Mouse (Mus musculus) heart, adult 2 months (tissue): ENCODE data around the gene Gm6401. TPM values are rescaled to one million over a fixed set of nuclear protein-coding genes. Genes with fewer than 3 reads are reported as not detected.
"Not testable (repeated sequence)": the region's sequence is repeated elsewhere in the genome, so short reads cannot be mapped to it uniquely, and the experiment has no call there.

Experiments
- DNase-seq, 2 experiments: peaks; one replicate each; pipeline ENCODE4 v3.0.0; 2021
- H3K27ac ChIP-seq: fragments of 200-600 bp; 2 replicates; pipeline ENCODE4 v1.8.1; 2022
- H3K27me3 ChIP-seq: fragments of 200-500 bp; 2 replicates; pipeline ENCODE4 v1.6.1; 2012; ENCODE audit warnings: mild to moderate bottlenecking, low read length, inconsistent platforms, mixed read lengths; ENCODE audit not compliant: control insufficient read depth, insufficient read depth
- H3K36me3 ChIP-seq: fragments of 200-500 bp; 2 replicates; pipeline ENCODE4 v1.6.1; 2012; ENCODE audit warnings: low read length, inconsistent platforms; ENCODE audit not compliant: control insufficient read depth, insufficient read depth
- H3K4me1 ChIP-seq: fragments of 200-500 bp; 2 replicates; pipeline ENCODE4 v1.6.1; 2011; ENCODE audit warnings: low read length; ENCODE audit not compliant: control insufficient read depth, insufficient read depth
- H3K4me3 ChIP-seq: fragments of 200-600 bp; 2 replicates; pipeline ENCODE4 v1.8.1; 2022
- H3K79me2 ChIP-seq: fragments of 200-500 bp; replicated peaks from 2 replicates; pipeline ENCODE4 v1.6.1; 2012; ENCODE audit warnings: mild to moderate bottlenecking, inconsistent platforms, low read length, moderate library complexity, mixed read lengths; ENCODE audit not compliant: control insufficient read depth, insufficient read depth
- H3K9ac ChIP-seq: fragments of 200-500 bp; 2 replicates; pipeline ENCODE4 v1.6.1; 2012; ENCODE audit warnings: low read depth, mild to moderate bottlenecking, control low read depth, inconsistent platforms, low read length, mixed read lengths
- WGBS: fragments of 180-500 bp; shearing (Covaris S2); methylation state at CpG from one replicate; pipeline ENCODE4 v1.1.7; 2018; 5-methylcytosine and 5-hydroxymethylcytosine counted together
- intact Hi-C: fragments of 180-260 bp; cut with DNase I; formaldehyde crosslinking; loops from one replicate; pipeline ENCODE4 v1.15.1; 2025
- long read RNA-seq: library from polyadenylated mRNA; stranded (forward); transcript quantifications from one replicate; pipeline ENCODE4 v2.0.0, GENCODE M21; 2021
- polyA plus RNA-seq: library from polyadenylated mRNA; depleted of rRNA; stranded (reverse); fragments of >200 nt; gene quantifications from 2 replicates; pipeline ENCODE4 v1.2.3, GENCODE M21; 2012; rRNA removed
- total RNA-seq, 2 experiments: library from RNA; stranded (reverse); gene quantifications; 2 replicates each; pipeline ENCODE4 v1.2.3; 2021

The Gm6401 gene
- total RNA-seq (not detected), polyA plus RNA-seq (not detected in 2 replicates)
- long read RNA-seq = 0 reads

- H3K79me2 ChIP-seq, H3K27ac ChIP-seq, DNase-seq, intact Hi-C loops, H3K4me3 ChIP-seq, H3K27me3 ChIP-seq, H3K9ac ChIP-seq, H3K36me3 ChIP-seq, H3K4me1 ChIP-seq: not testable (repeated sequence)
- WGBS = 68% methylated on average over 1 of the region's 1 CpGs
These were observed at the start of gene Gm6401 for GRCm38 (mm10) chr14:41967827-41968226. Gm6401 (minus strand) TSS chr14:41967927.

- H3K27ac ChIP-seq, H3K4me1 ChIP-seq, intact Hi-C loops, H3K36me3 ChIP-seq, H3K27me3 ChIP-seq, H3K79me2 ChIP-seq, H3K9ac ChIP-seq, H3K4me3 ChIP-seq, DNase-seq: not testable (repeated sequence)
- 71% methylated on average over 1 of the region's 1 CpGs for WGBS
These were observed 15.5 kb upstream of the Gm6401 start, which contains the start of gene Gm3543 for GRCm38 (mm10) chr14:41983225-41983624. Gm3543 (minus strand) TSS chr14:41983325.

DNA sequence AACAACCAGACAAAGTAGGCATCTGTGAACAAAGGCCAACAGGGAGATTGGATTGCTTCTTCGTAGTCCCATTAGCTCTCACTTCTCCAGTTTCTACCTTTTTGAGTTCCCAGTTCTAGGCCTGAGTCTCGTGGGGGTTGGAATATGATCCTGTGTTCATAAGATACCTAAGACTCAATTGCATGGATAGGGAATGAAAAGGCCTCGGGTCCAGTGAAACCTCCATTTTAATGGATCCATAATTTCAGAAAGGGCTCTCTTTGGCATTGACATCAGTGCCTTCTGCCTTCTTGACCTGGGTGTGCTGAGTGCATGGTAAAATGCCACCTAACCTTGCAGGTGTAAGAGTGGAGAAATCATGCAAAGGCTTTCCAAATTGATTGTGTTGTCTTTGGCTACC is 869 bp upstream of the Gm6401 start:
- DNase-seq, intact Hi-C loops, H3K79me2 ChIP-seq, H3K4me3 ChIP-seq, H3K27me3 ChIP-seq, H3K9ac ChIP-seq, H3K36me3 ChIP-seq, H3K27ac ChIP-seq, H3K4me1 ChIP-seq: not testable (repeated sequence)
- 48% methylated on average over 3 of the region's 3 CpGs for WGBS

DNA sequence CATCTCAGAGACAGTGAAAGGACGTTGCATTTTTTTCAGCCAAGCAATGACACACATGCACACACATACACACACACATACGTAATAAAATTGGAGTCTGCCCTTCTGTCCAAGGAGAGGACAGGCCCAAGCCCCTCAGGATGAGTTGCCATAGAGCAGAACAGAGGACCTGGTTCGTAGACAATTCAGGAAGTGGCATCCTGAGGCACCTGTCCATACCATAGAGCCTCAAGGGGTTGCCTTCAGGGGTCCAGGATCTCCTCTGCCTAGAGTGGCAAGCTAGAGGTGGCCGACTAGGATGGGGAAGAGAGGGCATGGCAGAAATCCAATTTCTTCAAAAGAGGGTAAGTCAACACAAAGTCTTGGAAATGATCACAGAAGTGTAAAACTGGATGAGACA is 3.6 kb downstream of the Gm6401 start:
- 43% methylated on average over 4 of the region's 4 CpGs for WGBS

DNA sequence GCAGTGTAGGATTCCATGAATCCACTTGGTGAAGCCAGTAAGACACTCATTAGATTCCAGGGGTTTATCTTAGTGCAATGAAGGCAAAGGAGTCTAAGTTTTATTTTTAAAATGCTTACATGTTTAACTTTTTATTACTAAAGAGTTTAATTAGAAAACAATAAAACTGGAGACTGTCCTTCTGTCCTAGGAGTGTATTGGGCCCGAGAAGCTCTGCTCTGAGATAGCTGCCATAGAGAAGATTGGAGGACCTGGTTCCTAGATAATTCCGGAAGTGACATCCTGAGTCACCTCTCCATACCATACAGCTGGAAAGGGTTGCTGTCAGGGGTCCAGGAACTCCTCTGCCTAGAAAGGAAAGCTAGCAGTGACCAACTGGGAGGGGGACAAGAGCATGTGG is 24.0 kb downstream of the Gm6401 start, which contains the start of gene 1700024B05Rik:
TSS of gene 1700024B05Rik (plus strand) at position 301 of the 400 bp plus-strand sequence.
- H3K9ac ChIP-seq, H3K4me3 ChIP-seq, H3K4me1 ChIP-seq, DNase-seq, H3K79me2 ChIP-seq, H3K27me3 ChIP-seq, H3K27ac ChIP-seq, H3K36me3 ChIP-seq, intact Hi-C loops: not testable (repeated sequence)
- WGBS = 54% methylated on average over 2 of the region's 2 CpGs

More for the DNA sequence above, 3.6 kb downstream of the Gm6401 start:
- H3K36me3 ChIP-seq, H3K9ac ChIP-seq, H3K27ac ChIP-seq, H3K79me2 ChIP-seq, DNase-seq, intact Hi-C loops, H3K4me1 ChIP-seq, H3K4me3 ChIP-seq, H3K27me3 ChIP-seq: not testable (repeated sequence)

GRCm38 (mm10) chr14:41924649-41925048 is 43.1 kb downstream of the Gm6401 start, which contains the start of gene 1700049E17Rik1:
1700049E17Rik1 (plus strand) TSS chr14:41924949.
- no CpG with 5 or more reads among the region's 1 CpGs for WGBS
- H3K36me3 ChIP-seq, DNase-seq, H3K4me3 ChIP-seq, H3K9ac ChIP-seq, H3K27ac ChIP-seq, intact Hi-C loops, H3K79me2 ChIP-seq, H3K27me3 ChIP-seq, H3K4me1 ChIP-seq: not testable (repeated sequence)

Other genes with a start within 250 kb of the Gm6401 start
- gene Gm7929, start 217.3 kb downstream of the Gm6401 start, total RNA-seq = not detected
- gene Gm7929, start 217.3 kb downstream of the Gm6401 start, polyA plus RNA-seq = not detected in 2 replicates
- not detected for gene Gm47189, start 195.5 kb downstream of the Gm6401 start, total RNA-seq
- gene Gm47189, start 195.5 kb downstream of the Gm6401 start, polyA plus RNA-seq = not detected in 2 replicates
- not detected for gene Gm7980, start 60.6 kb downstream of the Gm6401 start, total RNA-seq
- gene Gm7980, start 60.6 kb downstream of the Gm6401 start, polyA plus RNA-seq = not detected in 2 replicates
- not detected for gene 1700049E17Rik1, start 43.0 kb downstream of the Gm6401 start, total RNA-seq
- gene 1700049E17Rik1, start 43.0 kb downstream of the Gm6401 start, polyA plus RNA-seq = not detected in 2 replicates
- not detected for gene 1700024B05Rik, start 23.9 kb downstream of the Gm6401 start, total RNA-seq
- not detected in 2 replicates for gene 1700024B05Rik, start 23.9 kb downstream of the Gm6401 start, polyA plus RNA-seq
- gene Gm3543, start 15.4 kb upstream of the Gm6401 start, total RNA-seq = not detected
- not detected in 2 replicates for gene Gm3543, start 15.4 kb upstream of the Gm6401 start, polyA plus RNA-seq
- gene Gm7951, start 149.4 kb upstream of the Gm6401 start, total RNA-seq = not detected
- not detected in 2 replicates for gene Gm7951, start 149.4 kb upstream of the Gm6401 start, polyA plus RNA-seq
- gene Gm17027, start 194.7 kb upstream of the Gm6401 start, total RNA-seq = not detected
- gene Gm17027, start 194.7 kb upstream of the Gm6401 start, polyA plus RNA-seq = not detected in 2 replicates
- gene Gm3573, start 222.9 kb upstream of the Gm6401 start, total RNA-seq = not detected
- not detected in 2 replicates for gene Gm3573, start 222.9 kb upstream of the Gm6401 start, polyA plus RNA-seq